Mouse (Mus musculus) lung, adult 2 months (tissue): ENCODE data around the gene H2-DMa.

Experiments
- CTCF ChIP-seq: fragments of 200-500 bp; IDR thresholded peaks from 2 replicates; pipeline ENCODE4 v1.5.1; 2011; ENCODE audit warnings: mild to moderate bottlenecking, low read length, control low read depth; ENCODE audit not compliant: insufficient read depth
- POLR2A ChIP-seq: fragments of 200-500 bp; IDR thresholded peaks from 2 replicates; pipeline ENCODE4 v1.6.1; 2011; ENCODE audit warnings: low read depth, mild to moderate bottlenecking, control low read depth, low read length, borderline replicate concordance; ENCODE audit errors: extremely low read depth

- TF ChIP-seq CTCF, result peak; percentile 97
- TF ChIP-seq POLR2A, result peak; percentile 90; the same call in 1 of the 2 replicates
Measured at GRCm38 (mm10) chr17:34135297-34136224, 16.2 kb downstream of the H2-DMa start.
